Mouse (Mus musculus) embryonic fibroblast, embryonic 13.5 days (primary cell): ENCODE data around the gene Mfap3l.

ENCODE experiments used
- CTCF ChIP-seq: IDR thresholded peaks from 2 replicates; pipeline ENCODE4 v1.5.1; 2011; ENCODE audit warnings: mild to moderate bottlenecking, control low read depth, low read length, moderate library complexity, borderline replicate concordance; ENCODE audit not compliant: insufficient read depth
- POLR2A ChIP-seq: IDR thresholded peaks from 2 replicates; pipeline ENCODE4 v1.6.1; 2011; ENCODE audit warnings: low read depth, mild to moderate bottlenecking, control low read depth, low read length, moderate library complexity

GRCm38 (mm10) chr8:60666852-60667251, 34.2 kb downstream of the Mfap3l start:
- TF ChIP-seq CTCF (no peak), POLR2A (no peak)
